Mouse (Mus musculus) layer of hippocampus, adult 2 months (tissue): ENCODE results near the gene Cttnbp2. TPM values are rescaled to one million over a fixed set of nuclear protein-coding genes. Genes with fewer than 3 reads are reported as not detected.

Source experiments
- DNase-seq, 2 experiments: peaks; one replicate each; pipeline ENCODE4 v3.0.0; 2022; ENCODE audit warnings: low spot score in 2 of 2
- H3K27ac ChIP-seq: fragments of 200-600 bp; 2 replicates; pipeline ENCODE4 v1.8.1; 2022
- H3K4me3 ChIP-seq: fragments of 200-600 bp; 2 replicates; pipeline ENCODE4 v1.8.1; 2022; ENCODE audit warnings: mild to moderate bottlenecking
- CTCF ChIP-seq: fragments of 200-600 bp; conservative IDR thresholded peaks from 2 replicates; pipeline ENCODE4 v1.8.1; 2022; ENCODE audit warnings: antibody characterized with exemption, mild to moderate bottlenecking, moderate library complexity
- long read RNA-seq, 2 experiments: library from polyadenylated mRNA; stranded (forward); transcript quantifications; one replicate each; pipeline ENCODE4 v2.0.0; 2021; ENCODE audit warnings: borderline mapping rate in 2 of 2
- total RNA-seq, 2 experiments: library from RNA; stranded (reverse); gene quantifications; 2 replicates each; pipeline ENCODE4 v1.2.3; 2021

The Cttnbp2 gene
- 100 to 1,000 TPM; 265 to 269 TPM for total RNA-seq
- long read RNA-seq, experiment 1, full-length matches to known transcripts = 47 of 94 reads
- long read RNA-seq, experiment 1, partial matches to known transcripts = 18 of 94 reads
- long read RNA-seq, experiment 1, other reads (novel, unspliced or antisense) = 29 of 94 reads
- long read RNA-seq, experiment 2, full-length matches to known transcripts = 57 of 119 reads
- long read RNA-seq, experiment 2, partial matches to known transcripts = 27 of 119 reads
- long read RNA-seq, experiment 2, other reads (novel, unspliced or antisense) = 35 of 119 reads

- Histone ChIP-seq H3K27ac (peak within 1 kb of the TSS; percentile 100), H3K4me3 (peak within 1 kb of the TSS; percentile 82)
- peak; percentile 70 to 83 for DNase-seq
- no peak for TF ChIP-seq CTCF
Measured at GRCm38 (mm10) chr6:18514480-18515352, at the start of gene Cttnbp2. Gene Cttnbp2, minus strand, starts transcription at chr6:18514843.

GRCm38 (mm10) chr6:18559019-18559418 is 44.4 kb upstream of the Cttnbp2 start:
- TF ChIP-seq CTCF = no peak
- H3K27ac ChIP-seq = 0 out of 2 replicates have a peak overlapping the region, but pooled peaks have one; percentile 10
- DNase-seq = no peak
- H3K4me3 ChIP-seq = no peak overlapping the region

GRCm38 (mm10) chr6:18547516-18548465 is 33.1 kb upstream of the Cttnbp2 start:
- H3K27ac ChIP-seq = peak overlapping the region; percentile 14; the same call in 1 of the 2 replicates
- DNase-seq = no peak
- TF ChIP-seq CTCF = no peak
- no peak overlapping the region; the same call in 1 of the 2 replicates for H3K4me3 ChIP-seq

- no peak overlapping the region for H3K4me3 ChIP-seq
- H3K27ac ChIP-seq = no peak overlapping the region
- TF ChIP-seq CTCF = no peak
- DNase-seq = no peak
Measured at GRCm38 (mm10) chr6:18543878-18544277, 29.2 kb upstream of the Cttnbp2 start.

- H3K27ac ChIP-seq = no peak overlapping the region
- no peak for DNase-seq
- H3K4me3 ChIP-seq = no peak overlapping the region
- TF ChIP-seq CTCF = no peak
Measured at GRCm38 (mm10) chr6:18540396-18540795, 25.8 kb upstream of the Cttnbp2 start.

- TF ChIP-seq CTCF = no peak
- no peak overlapping the region for H3K27ac ChIP-seq
Measured at GRCm38 (mm10) chr6:18530394-18530793, 15.8 kb upstream of the Cttnbp2 start.

GRCm38 (mm10) chr6:18517626-18518025 is 3.0 kb upstream of the Cttnbp2 start:
- H3K27ac ChIP-seq = no peak overlapping the region
- no peak for DNase-seq
- no peak for TF ChIP-seq CTCF
- H3K4me3 ChIP-seq = no peak overlapping the region

More at GRCm38 (mm10) chr6:18530394-18530793, 15.8 kb upstream of the Cttnbp2 start:
- no peak for DNase-seq
- no peak overlapping the region for H3K4me3 ChIP-seq

GRCm38 (mm10) chr6:18513611-18514473 is 801 bp downstream of the Cttnbp2 start:
- no peak for TF ChIP-seq CTCF
- H3K27ac ChIP-seq = peak overlapping the region; percentile 100
- peak overlapping the region; percentile 82 for H3K4me3 ChIP-seq
- no peak for DNase-seq

- DNase-seq = no peak
- H3K27ac ChIP-seq = peak overlapping the region; percentile 100
- H3K4me3 ChIP-seq = peak overlapping the region; percentile 82
- no peak for TF ChIP-seq CTCF
Measured at GRCm38 (mm10) chr6:18511886-18512285, 2.8 kb downstream of the Cttnbp2 start.

GRCm38 (mm10) chr6:18508036-18508435 is 6.6 kb downstream of the Cttnbp2 start:
- TF ChIP-seq CTCF = no peak
- Histone ChIP-seq H3K27ac (peak overlapping the region; percentile 66), H3K4me3 (peak overlapping the region; percentile 27)
- DNase-seq = no peak

GRCm38 (mm10) chr6:18499833-18500232 is 14.8 kb downstream of the Cttnbp2 start:
- no peak for TF ChIP-seq CTCF
- no peak overlapping the region for H3K27ac ChIP-seq
- H3K4me3 ChIP-seq = no peak overlapping the region
- DNase-seq = no peak
